Mouse (Mus musculus): ENCODE data around the gene Gm13040.
"Not testable (repeated sequence)": the region's sequence is repeated elsewhere in the genome, so short reads cannot be mapped to it uniquely, and the experiment has no call there.

Gm13040 gene

DNA sequence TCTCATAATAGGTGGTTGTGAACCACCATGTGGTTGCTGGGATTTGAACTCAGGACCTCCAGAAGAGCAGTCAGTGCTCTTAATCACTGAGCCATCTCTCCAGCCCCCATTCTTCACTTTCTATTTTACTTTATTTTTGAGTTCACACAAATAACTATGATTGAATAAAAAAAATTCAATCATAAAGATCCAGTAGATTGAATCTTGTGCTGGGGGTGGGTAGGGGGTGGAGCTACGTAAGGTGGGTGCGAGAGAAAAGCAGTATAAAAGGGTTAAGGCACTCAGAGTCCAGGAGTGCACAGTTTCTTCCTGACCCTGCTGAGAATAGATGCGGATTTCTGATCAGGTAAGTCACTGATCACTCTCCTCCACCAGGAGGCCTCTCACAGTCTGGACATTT lies at the start of gene Gm13040:
TSS of gene Gm13040 (plus strand) at position 301 of the 400 bp plus-strand sequence.
- not testable (repeated sequence) for DNase-seq (ENCODE audit: extremely low spot score, low read depth, low spot score)

DNA sequence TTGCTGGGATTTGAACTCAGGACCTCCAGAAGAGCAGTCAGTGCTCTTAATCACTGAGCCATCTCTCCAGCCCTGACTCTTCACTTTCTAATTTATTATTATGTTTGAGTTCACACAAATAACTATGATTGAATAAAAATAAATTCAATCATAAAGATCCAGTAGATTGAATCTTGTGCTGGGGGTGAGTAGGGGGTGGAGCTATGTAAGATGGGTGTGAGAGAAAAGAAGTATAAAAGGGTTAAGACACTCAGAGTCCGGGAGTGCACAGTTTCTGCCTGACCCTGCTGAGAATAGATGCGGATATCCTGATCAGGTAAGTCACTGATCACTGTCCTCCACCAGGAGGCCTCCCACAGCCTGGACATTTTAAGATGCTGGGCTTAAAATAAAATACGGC lies 24.7 kb upstream of the Gm13040 start, which contains the start of gene Gm13043:
TSS of gene Gm13043 (plus strand) at position 301 of the 400 bp plus-strand sequence.
- no peak for DNase-seq (ENCODE audit: extremely low spot score, low read depth, low spot score)

DNA sequence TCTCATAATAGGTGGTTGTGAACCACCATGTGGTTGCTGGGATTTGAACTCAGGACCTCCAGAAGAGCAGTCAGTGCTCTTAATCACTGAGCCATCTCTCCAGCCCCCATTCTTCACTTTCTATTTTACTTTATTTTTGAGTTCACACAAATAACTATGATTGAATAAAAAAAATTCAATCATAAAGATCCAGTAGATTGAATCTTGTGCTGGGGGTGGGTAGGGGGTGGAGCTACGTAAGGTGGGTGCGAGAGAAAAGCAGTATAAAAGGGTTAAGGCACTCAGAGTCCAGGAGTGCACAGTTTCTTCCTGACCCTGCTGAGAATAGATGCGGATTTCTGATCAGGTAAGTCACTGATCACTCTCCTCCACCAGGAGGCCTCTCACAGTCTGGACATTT lies 15.6 kb downstream of the Gm13040 start, which contains the start of the genes BC080695 and Gm13057:
TSS of gene BC080695 (plus strand) at position 301 of the 400 bp plus-strand sequence.
TSS of gene Gm13057 (plus strand) at position 310 of the 400 bp plus-strand sequence.
- DNase-seq (ENCODE audit: extremely low spot score, low read depth, low spot score), result not testable (repeated sequence)

All from hindlimb bud, embryonic 11.5 days (tissue).